16 mouse cellular contexts compared by ENCODE assay signal in genomic region chr11:23096451-23097222, GRCm38 (mm10).
"Had no signal": no experiment of that assay in that cellular context is flagged by ENCODE, and none has a peak within 500 bp of the region (broad histone marks: within the 10 kb centered on the region; RNA-seq: fewer than 3 reads in every experiment).

No protein-coding gene starts in this region.

- H3K36me3 ChIP-seq: kidney, embryonic 15.5 days; liver, embryonic 13.5 days; neural tube, embryonic 12.5 days; neural tube, embryonic 15.5 days had no signal

- H3K27me3 ChIP-seq: kidney, embryonic 15.5 days; liver, embryonic 13.5 days; neural tube, embryonic 12.5 days; neural tube, embryonic 15.5 days had no signal

- H3K4me3 ChIP-seq: kidney, embryonic 15.5 days; left cerebral cortex, adult 2 months; liver, embryonic 13.5 days; neural tube, embryonic 12.5 days; neural tube, embryonic 15.5 days had no signal

- H3K4me1 ChIP-seq: kidney, embryonic 15.5 days; liver, embryonic 13.5 days; neural tube, embryonic 12.5 days; neural tube, embryonic 15.5 days had no signal

- H3K9me3 ChIP-seq: kidney, embryonic 15.5 days; liver, embryonic 13.5 days; neural tube, embryonic 15.5 days had no signal

- H3K9ac ChIP-seq: kidney, embryonic 15.5 days; liver, embryonic 13.5 days; neural tube, embryonic 12.5 days; neural tube, embryonic 15.5 days had no signal

- H3K27ac ChIP-seq: kidney, embryonic 15.5 days; left cerebral cortex, adult 2 months; liver, embryonic 13.5 days; neural tube, embryonic 12.5 days; neural tube, embryonic 15.5 days had no signal

- DNase-seq: kidney, adult 8-10 months; kidney, postnatal 10 days; kidney, postnatal 36 days; layer of hippocampus, postnatal 36 days; liver, embryonic 13.5 days; lung, adult 2 months; lung, postnatal 14 days; lung, postnatal 4 days; midbrain, embryonic 14.5 days; thymus, adult 18-20 months; thymus, postnatal 14 days; thymus, postnatal 4 days had no signal
